Mouse (Mus musculus) frontal cortex, postnatal 14 days (tissue): ENCODE results near the gene Elp5.
A peak's percentile ranks its signal among the peaks of the same experiment; 100 is the strongest.

ENCODE experiments used
- DNase-seq, 2 experiments: peaks; one replicate each; pipeline ENCODE4 v3.0.0; 2022; ENCODE audit warnings: low spot score in 2 of 2

Elp5 gene

GRCm38 (mm10) chr11:70015677-70016076 is 33.4 kb upstream of the Elp5 start:
- DNase-seq: no peak

- DNase-seq: peak; percentile 74 to 81
These were observed 32.7 kb upstream of the Elp5 start, which contains the start of gene Acadvl for GRCm38 (mm10) chr11:70014880-70015558. Gene Acadvl, minus strand, starts transcription at chr11:70015411.

GRCm38 (mm10) chr11:70014051-70014450 is 31.7 kb upstream of the Elp5 start:
- DNase-seq: no peak

- no peak for DNase-seq
These were observed 31.1 kb upstream of the Elp5 start for GRCm38 (mm10) chr11:70013408-70013807.

- DNase-seq: no peak
These were observed 30.6 kb upstream of the Elp5 start for GRCm38 (mm10) chr11:70012931-70013330.

- no peak for DNase-seq
These were observed 28.6 kb upstream of the Elp5 start for GRCm38 (mm10) chr11:70010961-70011360.

GRCm38 (mm10) chr11:70010548-70010947 is 28.2 kb upstream of the Elp5 start:
- DNase-seq: no peak

- DNase-seq: no peak
These were observed 27.7 kb upstream of the Elp5 start for GRCm38 (mm10) chr11:70010033-70010432.

GRCm38 (mm10) chr11:70005521-70005920 is 23.2 kb upstream of the Elp5 start:
- DNase-seq: no peak

- no peak for DNase-seq
These were observed 20.2 kb upstream of the Elp5 start for GRCm38 (mm10) chr11:70002471-70002870.

- DNase-seq: no peak
These were observed 19.5 kb upstream of the Elp5 start for GRCm38 (mm10) chr11:70001865-70002264.

- no peak for DNase-seq
These were observed 18.8 kb upstream of the Elp5 start for GRCm38 (mm10) chr11:70001159-70001558.

- DNase-seq: peak; percentile 84 to 87
These were observed 18.1 kb upstream of the Elp5 start, which contains the start of gene Dvl2 for GRCm38 (mm10) chr11:70000396-70000898. Gene Dvl2, plus strand, starts transcription at chr11:70000595.

- no peak for DNase-seq
These were observed 17.3 kb upstream of the Elp5 start for GRCm38 (mm10) chr11:69999666-70000065.

GRCm38 (mm10) chr11:69998567-69999491 is 16.5 kb upstream of the Elp5 start:
- no peak for DNase-seq

GRCm38 (mm10) chr11:69997070-69997509 is 14.8 kb upstream of the Elp5 start:
- DNase-seq: peak in 1 of 2 experiments; percentile 59

- DNase-seq: no peak
These were observed 14.1 kb upstream of the Elp5 start for GRCm38 (mm10) chr11:69996161-69997061.

- peak; percentile 94 to 98 for DNase-seq
These were observed 13.2 kb upstream of the Elp5 start, which contains the start of gene Phf23 for GRCm38 (mm10) chr11:69995391-69995960. Gene Phf23, plus strand, starts transcription at chr11:69995777.

GRCm38 (mm10) chr11:69994401-69995090 is 12.2 kb upstream of the Elp5 start:
- no peak for DNase-seq

GRCm38 (mm10) chr11:69992932-69993331 is 10.6 kb upstream of the Elp5 start:
- DNase-seq: no peak
